Mouse (Mus musculus) hematopoietic multipotent progenitor cell, adult 10-12 weeks (in vitro differentiated cells): Measurements from ENCODE around the gene Gnai2. TPM values are rescaled to one million over a fixed set of nuclear protein-coding genes. Genes with fewer than 3 reads are reported as not detected.

Experiments used
- polyA plus RNA-seq: library from polyadenylated mRNA; stranded (reverse); fragments of >175 nt; gene quantifications from 2 replicates; pipeline ENCODE4 v1.2.3, GENCODE M21; 2012; ENCODE audit warnings: low replicate concordance

The Gnai2 gene
- polyA plus RNA-seq: 1,369 and 2,388 TPM in 2 replicates

GRCm38 (mm10) chr9:107635279-107636028 is at the start of gene Gnai2:
Gene Gnai2, minus strand, starts transcription at chr9:107635367.

GRCm38 (mm10) chr9:107679501-107679900 is 44.3 kb upstream of the Gnai2 start, which contains the start of gene Gnat1:
Gene Gnat1, minus strand, starts transcription at chr9:107679712.

DNA sequence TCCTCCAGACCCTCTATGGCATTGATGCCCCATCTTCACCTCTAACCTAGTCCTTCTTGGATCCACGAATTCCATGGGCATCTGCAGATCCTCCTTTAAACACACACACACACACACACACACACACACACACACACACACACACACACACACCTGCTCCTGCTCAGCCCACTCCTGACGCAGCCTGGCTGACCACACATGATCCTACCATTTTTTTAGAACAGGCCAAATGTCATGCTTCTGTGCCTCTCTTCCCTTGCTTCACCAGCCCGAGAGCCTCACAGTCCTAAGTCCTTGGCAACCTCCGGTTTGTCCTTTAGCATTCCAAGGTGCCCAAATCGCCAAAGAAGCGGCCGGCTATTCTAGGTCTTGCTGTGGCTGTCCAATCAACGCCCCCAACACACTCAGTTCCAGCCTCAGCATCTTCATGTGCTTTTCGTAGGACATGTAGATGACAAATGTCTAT is 34.3 kb upstream of the Gnai2 start, which contains the start of gene Slc38a3:
Gene Slc38a3, minus strand, starts transcription at position 51 of the 466 bp plus-strand sequence.

GRCm38 (mm10) chr9:107608741-107609432 is 26.3 kb downstream of the Gnai2 start, which contains the start of gene Sema3b:
Gene Sema3b, minus strand, starts transcription at chr9:107609229.

DNA sequence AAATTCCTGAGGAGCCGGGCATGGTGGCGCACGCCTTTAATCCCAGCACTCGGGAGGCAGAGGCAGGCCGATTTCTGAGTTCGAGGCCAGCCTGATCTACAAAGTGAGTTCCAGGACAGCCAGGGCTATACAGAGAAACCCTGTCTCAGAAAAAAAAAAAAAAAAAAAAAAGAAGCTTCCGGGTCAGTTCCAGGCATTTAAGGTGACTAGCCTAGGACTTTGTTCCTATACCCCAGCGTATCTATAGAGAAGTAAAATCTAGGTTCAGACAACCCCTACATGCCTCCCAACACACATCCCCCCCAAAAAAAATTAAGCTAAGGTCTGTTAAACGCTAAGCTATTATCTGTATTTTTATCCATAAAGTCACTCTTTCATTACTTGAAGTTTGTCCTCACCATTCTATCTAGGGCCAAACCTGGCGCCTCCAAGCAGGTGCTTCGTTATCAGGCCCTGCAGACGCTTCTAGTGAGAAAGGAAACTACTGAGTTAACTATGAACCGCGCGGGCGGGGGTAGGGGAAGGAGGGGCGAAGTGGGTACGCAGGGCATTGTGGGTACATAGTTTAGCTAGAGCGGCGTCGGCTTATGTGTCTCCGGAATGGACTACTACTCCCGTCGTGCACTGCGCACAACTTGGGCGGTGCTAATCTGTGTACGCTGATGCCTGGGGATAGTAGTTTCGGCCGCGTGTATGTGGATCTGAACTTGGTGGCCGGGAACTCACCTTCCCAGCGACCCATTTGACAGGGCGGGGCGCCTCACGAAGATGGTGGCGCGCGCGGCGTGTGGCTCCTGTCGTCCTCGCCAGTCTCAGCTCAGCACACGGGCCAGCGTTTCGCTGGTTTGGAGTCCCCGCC is 48.0 kb downstream of the Gnai2 start, which contains the start of gene Ifrd2:
Gene Ifrd2, plus strand, starts transcription at position 669 of the 859 bp plus-strand sequence.

GRCm38 (mm10) chr9:107580501-107581317 is 54.5 kb downstream of the Gnai2 start, which contains the start of gene Hyal3:
Gene Hyal3, plus strand, starts transcription at chr9:107580818.

GRCm38 (mm10) chr9:107578587-107578986 is 56.6 kb downstream of the Gnai2 start, which contains the start of gene Naa80:
Gene Naa80, plus strand, starts transcription at chr9:107578887.

GRCm38 (mm10) chr9:107576357-107577107 is 58.6 kb downstream of the Gnai2 start, which contains the start of gene Hyal1:
Gene Hyal1, plus strand, starts transcription at chr9:107576927.

DNA sequence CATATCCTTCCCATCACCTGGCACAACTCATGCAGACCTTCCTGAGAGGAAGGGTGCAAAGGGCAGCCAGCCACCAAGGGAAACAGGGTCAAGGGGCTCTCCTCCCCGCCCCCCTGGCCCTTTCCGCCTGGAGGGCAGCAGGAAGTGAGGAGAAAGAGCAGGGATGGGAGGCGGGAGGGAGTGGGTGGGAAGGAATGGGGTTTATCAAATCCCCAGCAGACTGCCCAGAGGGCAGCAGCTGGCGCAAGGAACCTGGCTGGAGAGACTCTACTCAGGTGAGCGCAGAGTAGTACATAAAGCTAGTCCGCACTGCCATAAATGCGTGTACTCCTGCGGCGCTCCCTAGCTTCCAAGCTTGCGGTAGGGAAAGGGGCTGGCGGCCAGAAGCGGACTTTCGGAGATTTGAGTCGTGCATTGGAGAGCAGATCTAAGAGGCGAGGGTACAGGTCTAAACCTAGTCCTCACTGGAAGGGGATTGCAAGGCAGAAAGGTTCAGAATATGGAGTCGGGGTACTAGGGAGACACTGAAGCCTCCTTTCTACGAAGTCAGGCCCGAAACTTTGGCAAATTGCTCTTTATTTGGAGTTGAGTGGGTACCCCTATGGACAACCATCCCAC is 67.4 kb downstream of the Gnai2 start, which contains the start of gene Hyal2:
Gene Hyal2, plus strand, starts transcription at position 244 of the 618 bp plus-strand sequence.

Other genes with a start within 250 kb of the Gnai2 start
- 5.4 and 12.0 TPM in 2 replicates for gene Cacna2d2, start 235.8 kb downstream of the Gnai2 start, polyA plus RNA-seq
- 32.1 and 48.8 TPM in 2 replicates for gene Tmem115, start 101.4 kb downstream of the Gnai2 start, polyA plus RNA-seq
- 15.4 and 18.6 TPM in 2 replicates for gene Cyb561d2, start 93.2 kb downstream of the Gnai2 start, polyA plus RNA-seq
- 2.6 and 3.1 TPM in 2 replicates for gene Nprl2, start 93.1 kb downstream of the Gnai2 start, polyA plus RNA-seq
- gene Zmynd10, start 88.1 kb downstream of the Gnai2 start, polyA plus RNA-seq: 0.29 and 1.1 TPM in 2 replicates
- 19.8 and 49.2 TPM in 2 replicates for gene Rassf1, start 83.8 kb downstream of the Gnai2 start, polyA plus RNA-seq
- 18.0 and 56.6 TPM in 2 replicates for gene Tusc2, start 72.1 kb downstream of the Gnai2 start, polyA plus RNA-seq
- 9.6 and 21.4 TPM in 2 replicates for gene Hyal2, start 67.4 kb downstream of the Gnai2 start, polyA plus RNA-seq
- gene Hyal1, start 58.4 kb downstream of the Gnai2 start, polyA plus RNA-seq: 1.3 and 3.5 TPM in 2 replicates
- 30.6 and 47.1 TPM in 2 replicates for gene Naa80, start 56.5 kb downstream of the Gnai2 start, polyA plus RNA-seq
- gene Hyal3, start 54.5 kb downstream of the Gnai2 start, polyA plus RNA-seq: 0.51 TPM in 1 of 2 replicates, not detected in the other
- 36.6 and 54.9 TPM in 2 replicates for gene Ifrd2, start 47.7 kb downstream of the Gnai2 start, polyA plus RNA-seq
- gene Sema3b, start 26.1 kb downstream of the Gnai2 start, polyA plus RNA-seq: 0.28 and 0.46 TPM in 2 replicates
- not detected in 2 replicates for gene Slc38a3, start 34.2 kb upstream of the Gnai2 start, polyA plus RNA-seq
- gene Gnat1, start 44.3 kb upstream of the Gnai2 start, polyA plus RNA-seq: not detected in 2 replicates
- gene Sema3f, start 75.1 kb upstream of the Gnai2 start, polyA plus RNA-seq: 3.2 and 4.7 TPM in 2 replicates
- 53.7 and 57.1 TPM in 2 replicates for gene Rbm5, start 135.6 kb upstream of the Gnai2 start, polyA plus RNA-seq
- gene Rbm6, start 237.9 kb upstream of the Gnai2 start, polyA plus RNA-seq: 19.8 and 30.5 TPM in 2 replicates